Mouse (Mus musculus): Measurements from ENCODE around the gene Slpi.

Slpi gene

GRCm38 (mm10) chr2:164389020-164389419, at the start of gene Slpi:
Slpi (minus strand) TSS chr2:164389095.
- DNase-seq: no peak

GRCm38 (mm10) chr2:164438257-164438656, 49.4 kb upstream of the Slpi start:
- peak in 1 of 2 experiments; percentile 69 for DNase-seq

GRCm38 (mm10) chr2:164437710-164438109, 48.8 kb upstream of the Slpi start:
- DNase-seq: peak; percentile 79 to 88

GRCm38 (mm10) chr2:164436961-164437360, 48.1 kb upstream of the Slpi start:
- peak; percentile 78 to 92 for DNase-seq

DNA sequence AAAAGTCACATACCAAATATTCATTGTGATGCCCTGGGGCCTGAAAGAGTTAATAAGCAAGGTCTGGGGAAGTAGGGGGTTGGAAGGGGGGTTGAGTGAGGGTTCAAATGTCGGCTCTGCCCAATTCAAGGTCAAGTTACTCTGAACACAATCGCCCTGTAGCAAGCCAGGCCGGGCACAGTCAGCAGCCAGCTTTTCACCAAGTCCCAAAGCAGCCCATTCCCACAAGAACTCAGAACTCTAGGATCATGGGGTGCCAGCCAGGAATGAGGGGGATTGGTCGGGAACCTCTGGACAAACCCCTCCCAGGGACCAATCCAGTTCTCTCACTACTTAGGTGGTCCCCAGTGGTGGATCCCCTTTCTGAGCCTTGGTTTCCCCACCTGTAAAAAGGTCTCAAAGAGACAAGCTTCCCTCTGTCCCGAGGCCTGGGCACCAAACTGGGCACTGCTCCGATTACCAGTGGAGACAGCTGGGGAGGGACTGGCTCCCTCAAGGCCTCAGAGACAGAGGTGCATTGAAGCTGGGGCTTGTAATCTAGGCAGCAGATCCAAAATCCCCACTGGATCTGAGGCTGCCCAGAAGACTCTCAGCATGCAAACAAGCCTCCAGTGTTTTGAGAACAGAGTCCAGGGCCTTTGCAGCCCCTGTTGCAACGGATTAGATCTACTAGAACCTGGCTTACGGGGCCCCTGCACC, 47.5 kb upstream of the Slpi start:
- peak in 1 of 2 experiments; percentile 72 for DNase-seq

DNA sequence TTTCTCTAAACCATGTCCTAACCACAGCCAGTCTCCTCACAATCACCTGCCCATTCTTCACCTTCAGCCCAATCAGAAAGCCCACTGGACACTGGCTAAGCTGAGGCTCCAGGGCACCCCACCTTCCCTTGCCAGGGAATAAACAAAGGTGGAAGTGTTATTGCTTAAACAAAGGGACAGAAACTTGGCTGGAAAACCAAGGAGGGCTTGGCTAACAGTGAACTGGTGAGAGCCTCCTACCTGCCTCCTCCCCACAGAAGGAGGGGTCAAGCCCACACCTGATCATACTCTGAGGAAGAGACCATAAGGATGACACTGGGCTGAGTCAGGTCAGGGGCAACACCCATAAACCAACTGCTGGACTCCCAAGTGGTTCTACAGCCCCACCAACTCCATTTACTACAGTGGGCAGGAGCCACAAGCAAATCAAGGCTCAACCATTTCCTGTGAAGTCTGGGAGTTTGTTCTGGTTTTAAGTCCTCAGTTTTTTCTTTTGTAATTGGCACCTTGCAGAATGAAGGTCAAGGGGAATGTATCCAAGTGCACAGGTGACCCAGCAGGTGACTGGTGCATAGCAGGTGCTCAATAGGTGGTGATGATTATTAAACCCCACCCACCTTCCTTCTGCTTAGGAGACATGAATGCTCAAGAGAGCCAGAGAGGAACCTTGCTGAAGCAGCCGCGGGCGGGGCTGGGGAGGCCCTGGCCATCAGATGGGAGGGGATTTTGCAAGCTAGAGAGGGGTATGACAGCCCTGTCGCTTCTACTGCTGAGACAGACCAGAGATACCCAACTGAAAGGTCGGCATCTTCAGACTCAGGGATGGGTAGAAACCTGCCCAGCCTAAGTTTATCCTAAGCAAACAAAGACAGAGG, 46.6 kb upstream of the Slpi start:
- DNase-seq: peak in 1 of 2 experiments; percentile 67

DNA sequence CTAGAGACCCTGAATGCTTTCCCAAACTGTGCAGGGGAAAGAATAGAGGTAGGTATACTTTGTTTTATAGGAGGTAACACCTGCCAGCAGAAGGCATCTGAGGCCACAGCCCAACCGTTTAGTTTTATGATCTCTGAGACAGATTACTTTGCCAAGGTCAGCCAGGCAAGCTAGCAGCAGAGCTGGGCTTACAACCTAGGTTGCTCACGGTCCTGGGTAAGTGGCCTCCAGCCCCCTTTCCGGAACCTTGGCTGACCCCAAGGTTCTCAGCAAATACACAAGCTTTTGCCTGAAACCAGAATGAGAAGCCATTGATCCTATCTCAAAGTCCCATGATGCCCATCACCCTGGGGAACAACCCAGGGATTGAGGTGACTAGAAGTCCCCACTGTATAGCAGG, 45.8 kb upstream of the Slpi start:
- peak in 1 of 2 experiments; percentile 66 for DNase-seq

GRCm38 (mm10) chr2:164433278-164433895, 44.5 kb upstream of the Slpi start:
- DNase-seq: peak in 1 of 2 experiments; percentile 35

- DNase-seq: peak; percentile 53 to 80
Observed at GRCm38 (mm10) chr2:164432541-164433191, 43.8 kb upstream of the Slpi start.

DNA sequence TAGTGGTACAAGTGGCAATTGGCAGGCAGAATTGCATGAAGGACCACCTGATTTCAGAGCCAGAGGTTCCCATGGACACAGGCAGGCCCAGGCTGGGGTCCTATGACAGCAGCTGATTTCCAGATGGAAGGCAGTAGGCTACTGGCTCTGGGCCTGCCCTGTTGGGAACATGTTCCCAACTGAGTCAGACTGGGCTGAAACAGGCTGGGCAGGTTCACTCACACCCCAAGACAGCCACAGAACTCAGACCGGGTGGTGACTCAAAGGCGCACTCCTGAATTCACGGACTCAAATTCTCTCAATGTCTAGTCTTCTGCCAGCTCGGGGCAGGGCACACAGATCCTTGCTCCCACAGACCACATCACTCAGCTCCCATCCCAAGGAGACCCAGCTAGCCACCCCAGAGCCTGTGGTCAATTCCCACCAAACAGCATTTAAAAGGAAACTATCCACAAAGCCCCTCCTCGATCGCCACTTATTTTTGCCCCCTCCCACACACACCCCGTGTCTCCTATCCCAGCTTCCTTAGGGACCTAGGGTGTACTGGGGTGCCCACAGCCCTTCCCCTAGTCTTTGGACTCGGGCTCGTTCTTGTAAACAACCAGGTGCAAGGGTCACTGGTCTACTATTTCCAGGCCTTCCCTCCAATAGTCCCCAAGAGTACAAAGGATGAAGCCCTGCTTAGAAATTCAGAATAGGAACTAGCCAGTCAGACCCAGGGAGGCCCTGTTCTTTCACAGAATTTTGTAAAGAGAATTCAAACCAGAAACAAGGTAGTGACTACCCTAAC, 43.0 kb upstream of the Slpi start:
- DNase-seq: peak; percentile 66 to 85

DNA sequence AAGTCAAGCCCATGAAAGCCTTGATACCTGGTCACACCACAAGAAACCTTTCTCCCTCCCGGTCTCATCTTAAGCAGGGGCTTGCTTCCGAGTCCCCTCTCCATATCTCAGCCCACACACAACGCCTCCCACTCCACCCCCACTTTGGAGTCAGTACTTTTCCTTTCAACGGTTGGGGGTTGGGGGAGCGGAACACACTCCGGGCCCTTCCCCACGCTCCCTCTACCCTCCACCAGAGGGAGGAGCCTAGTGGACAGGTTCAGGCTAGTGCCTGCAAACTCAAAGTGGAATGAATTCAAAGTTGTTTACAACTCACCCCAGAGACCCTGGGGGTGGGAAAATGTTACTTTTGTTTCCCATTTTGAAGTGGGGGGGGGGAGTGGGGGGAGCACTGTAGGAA, 41.8 kb upstream of the Slpi start:
- DNase-seq: peak; percentile 72 to 83

- DNase-seq: no peak
Observed at GRCm38 (mm10) chr2:164429881-164430615, 41.2 kb upstream of the Slpi start.

- DNase-seq: no peak
Observed at GRCm38 (mm10) chr2:164428451-164428850, 39.6 kb upstream of the Slpi start.

GRCm38 (mm10) chr2:164426952-164427351, 38.1 kb upstream of the Slpi start:
- no peak for DNase-seq

DNA sequence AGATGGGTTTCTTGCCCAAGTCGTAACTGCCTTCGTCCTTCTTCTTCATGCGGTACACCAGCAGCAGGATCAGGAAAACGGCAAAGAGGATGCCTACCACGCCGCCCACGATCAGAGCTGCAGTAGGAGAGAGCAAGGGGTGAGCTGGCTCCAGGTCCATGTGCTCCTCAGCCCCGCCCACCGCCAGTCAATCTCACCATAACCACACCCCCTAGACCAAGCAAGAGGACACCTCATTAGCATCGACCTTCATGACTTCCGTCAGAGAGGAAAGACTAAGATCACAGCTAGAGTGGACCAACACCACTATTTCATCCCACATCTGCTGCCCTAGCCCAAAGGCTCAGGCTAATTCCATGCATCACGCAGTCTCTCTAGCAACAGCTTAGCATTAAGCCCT, 37.2 kb upstream of the Slpi start:
- DNase-seq: peak; percentile 63 to 82

DNA sequence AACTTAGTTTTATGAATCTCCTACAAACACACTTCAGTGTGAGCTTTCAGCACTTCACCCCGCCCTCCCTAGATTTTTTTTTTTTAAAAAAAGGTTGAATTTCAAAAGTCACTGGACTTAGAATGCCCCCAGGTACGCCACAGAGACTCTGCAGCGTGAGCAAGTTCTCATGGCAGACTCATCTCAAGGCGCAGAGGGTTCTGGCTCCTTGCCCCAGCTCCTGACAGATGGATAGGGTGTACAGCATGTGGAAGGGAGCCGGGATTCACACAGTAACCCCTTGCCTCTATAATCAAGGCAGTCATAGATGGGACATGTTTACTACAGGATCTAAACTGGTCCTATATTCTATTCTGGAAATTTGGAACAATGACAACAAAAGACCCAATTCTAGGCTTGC, 36.5 kb upstream of the Slpi start:
- peak; percentile 78 to 88 for DNase-seq

DNA sequence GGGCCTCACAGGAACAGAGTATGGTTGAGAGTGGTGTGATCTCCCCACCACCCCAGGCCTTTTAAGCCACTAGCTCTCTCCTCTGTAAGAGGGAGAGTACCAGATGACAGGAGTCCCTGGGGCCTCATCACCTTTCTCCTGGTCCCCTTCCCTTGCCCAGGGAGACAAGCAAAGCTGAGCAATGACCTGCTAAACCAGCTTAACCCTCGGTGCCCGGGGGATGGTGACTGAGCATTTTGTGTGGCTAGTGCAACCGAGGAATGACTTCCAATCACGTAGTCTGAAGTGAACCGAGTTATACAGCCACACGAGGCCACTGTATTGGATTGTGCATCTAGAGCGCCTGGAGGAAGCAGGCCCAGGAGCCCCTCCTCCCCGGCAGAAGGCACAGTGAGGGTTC, 35.5 kb upstream of the Slpi start:
- DNase-seq: no peak

DNA sequence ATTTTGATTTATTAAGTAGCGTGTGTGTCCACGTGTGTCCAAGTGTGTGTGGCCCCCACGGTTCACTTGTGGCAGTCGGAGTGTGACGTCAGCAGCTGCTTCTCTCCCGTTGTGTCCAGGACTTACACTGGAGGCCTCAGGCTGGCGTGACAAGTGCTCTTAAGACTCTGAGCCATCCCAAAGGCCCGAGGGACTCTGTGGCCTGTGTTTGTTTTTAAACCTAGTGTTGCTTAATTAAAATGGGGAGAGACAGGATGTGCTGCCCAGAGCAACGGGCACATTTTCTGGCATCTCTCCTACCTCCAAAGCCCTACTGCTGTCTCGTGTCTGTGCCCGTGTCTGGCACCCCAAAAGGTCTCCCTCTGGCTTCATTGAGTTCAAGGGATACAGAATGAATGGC, 34.6 kb upstream of the Slpi start:
- peak in 1 of 2 experiments; percentile 67 for DNase-seq

- peak in 1 of 2 experiments; percentile 59 for DNase-seq
Observed at GRCm38 (mm10) chr2:164422675-164423393, 33.9 kb upstream of the Slpi start.

- peak; percentile 62 to 89 for DNase-seq
Observed at GRCm38 (mm10) chr2:164421979-164422378, 33.1 kb upstream of the Slpi start.

DNA sequence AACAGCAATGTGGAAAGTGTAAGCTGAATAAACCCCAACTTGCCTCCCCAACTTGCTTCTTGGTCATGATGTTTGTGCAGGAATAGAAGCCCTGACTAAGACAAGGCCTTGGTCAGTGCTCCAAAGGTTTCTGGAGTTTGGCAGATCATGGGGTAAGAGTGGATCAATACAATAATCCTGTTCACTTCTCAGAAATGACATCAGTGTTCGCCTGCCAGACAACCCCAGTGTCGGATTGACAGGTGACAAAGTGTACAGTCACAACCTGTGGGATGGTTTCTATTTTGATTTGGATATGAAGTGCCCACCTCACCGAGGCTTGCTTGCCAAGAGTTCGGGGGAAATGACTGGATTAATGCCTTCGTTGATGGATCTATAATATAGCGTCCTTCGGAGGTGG, 32.4 kb upstream of the Slpi start:
- DNase-seq: no peak
